Mouse (Mus musculus) hindbrain, embryonic 16.5 days (tissue): Measurements from ENCODE around the gene Ms4a13. TPM values are rescaled to one million over a fixed set of nuclear protein-coding genes. Genes with fewer than 3 reads are reported as not detected.
A peak's percentile ranks its signal among the peaks of the same experiment; 100 is the strongest.
"Not testable (repeated sequence)": the region's sequence is repeated elsewhere in the genome, so short reads cannot be mapped to it uniquely, and the experiment has no call there.

ENCODE experiments used
- ATAC-seq: fragments of 200-750 bp; cut with Nextera tagmentation; 2 replicates; pipeline ENCODE4 v1.8.0; 2017; ENCODE audit warnings: moderate TSS enrichment, moderate library complexity
- H3K27ac ChIP-seq: fragments of 300-500 bp; sonication (generic); 2 replicates; pipeline ENCODE4 v1.5.1; 2014; ENCODE audit warnings: low read depth, mild to moderate bottlenecking, control low read depth, low read length, moderate library complexity
- H3K27me3 ChIP-seq: fragments of 300-500 bp; sonication (generic); replicated peaks from 2 replicates; pipeline ENCODE4 v1.6.1; 2014; ENCODE audit warnings: low read length; ENCODE audit not compliant: control insufficient read depth, insufficient read depth
- H3K36me3 ChIP-seq: fragments of 300-500 bp; sonication (generic); 2 replicates; pipeline ENCODE4 v1.6.1; 2014; ENCODE audit warnings: mild to moderate bottlenecking, low read length, moderate library complexity, mixed read lengths; ENCODE audit not compliant: control insufficient read depth, insufficient read depth
- H3K4me1 ChIP-seq: fragments of 300-500 bp; sonication (generic); 2 replicates; pipeline ENCODE4 v1.6.1; 2014; ENCODE audit warnings: low read depth, low read length; ENCODE audit not compliant: control insufficient read depth, insufficient read depth
- H3K4me2 ChIP-seq: fragments of 300-500 bp; sonication (generic); 2 replicates; pipeline ENCODE4 v1.6.1; 2014; ENCODE audit warnings: mild to moderate bottlenecking, low read length, control low read depth, moderate library complexity
- H3K4me3 ChIP-seq: fragments of 300-500 bp; sonication (generic); 2 replicates; pipeline ENCODE4 v1.5.1; 2014; ENCODE audit warnings: mild to moderate bottlenecking, low read length, control low read depth, moderate library complexity
- H3K9ac ChIP-seq: fragments of 300-500 bp; sonication (generic); 2 replicates; pipeline ENCODE4 v1.6.1; 2014; ENCODE audit warnings: low read depth, mild to moderate bottlenecking, control low read depth, low read length, moderate library complexity
- H3K9me3 ChIP-seq: fragments of 300-500 bp; sonication (generic); 2 replicates; pipeline ENCODE4 v1.6.1; 2014; ENCODE audit warnings: mild to moderate bottlenecking, low read length, moderate library complexity; ENCODE audit not compliant: control insufficient read depth
- WGBS: fragments of 180-500 bp; shearing (Covaris S2); extraction: QIAGEN DNeasy Blood & Tissue Kit; methylation state at CpG from one replicate; pipeline ENCODE4 v1.1.7; 2014; 5-methylcytosine and 5-hydroxymethylcytosine counted together
- polyA plus RNA-seq: library from polyadenylated mRNA; unstranded; fragments of >200 nt; fragmentation: Nextera tagmentation; extraction: Ambion mirVana; gene quantifications from 2 replicates; pipeline ENCODE4 v1.2.1, GENCODE M21; 2015

Gene Ms4a13
- polyA plus RNA-seq, 1 experiment from 2014 or later, result not detected

DNA sequence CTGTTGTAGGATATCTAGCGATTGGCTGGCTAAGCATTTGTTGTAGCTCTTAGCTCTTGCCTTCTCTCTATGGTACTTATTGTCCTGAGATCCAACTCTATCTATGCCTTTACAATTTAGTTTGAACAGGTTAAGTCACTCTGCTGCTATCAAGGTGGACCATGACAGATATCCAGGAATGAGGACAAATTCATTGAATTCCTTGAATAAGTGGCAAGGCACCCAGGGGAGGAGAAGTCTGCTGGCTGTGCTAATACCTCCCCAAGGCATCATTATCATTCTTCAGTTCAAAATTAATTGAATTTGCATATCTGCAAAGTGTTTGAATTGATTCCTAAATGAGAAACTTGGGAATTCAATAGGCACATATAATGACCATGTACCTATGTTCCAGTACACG is 19.1 kb downstream of the Ms4a13 start:
- peak; percentile 68; the same call in 1 of the 2 replicates for ATAC-seq
- no peaks in the 10 kb centered on the region for H3K9me3 ChIP-seq
- no peaks in the 10 kb centered on the region for H3K4me1 ChIP-seq
- no peaks in the 10 kb centered on the region for H3K27me3 ChIP-seq
- H3K9ac ChIP-seq, result no peak overlapping the region
- no peak overlapping the region for H3K4me3 ChIP-seq
- H3K4me2 ChIP-seq, result no peak overlapping the region
- WGBS, result 55% methylated on average over 2 of the region's 2 CpGs
- H3K27ac ChIP-seq, result no peak overlapping the region
- no peaks in the 10 kb centered on the region for H3K36me3 ChIP-seq

DNA sequence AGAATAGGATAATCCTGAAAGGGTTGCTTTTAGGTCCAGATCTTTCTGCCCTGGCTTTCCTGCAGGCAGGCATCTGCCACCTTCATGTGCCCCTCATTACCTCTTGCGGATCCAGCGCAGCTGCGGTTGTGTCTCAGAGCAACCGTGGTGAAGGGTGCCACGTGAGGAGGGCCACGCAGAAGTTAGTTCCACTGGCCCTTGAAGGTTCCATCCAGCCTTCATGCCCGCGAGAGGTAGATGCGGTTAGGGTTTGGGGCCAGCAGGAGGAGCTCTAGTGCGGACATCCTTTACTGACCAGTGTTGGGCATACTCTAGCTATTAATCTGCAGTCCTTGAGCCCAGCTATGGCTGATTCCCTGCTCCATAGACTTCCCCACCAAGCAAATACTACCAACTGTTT is 31.4 kb downstream of the Ms4a13 start, which contains the start of gene 1700025F22Rik:
TSS of gene 1700025F22Rik (minus strand) at position 149 of the 400 bp plus-strand sequence.
- Histone ChIP-seq H3K4me2 (no peak within 1 kb of the TSS), H3K4me3 (no peak within 1 kb of the TSS), H3K27ac (no peak within 1 kb of the TSS), H3K36me3 (no peaks in the 10 kb centered on the region), H3K27me3 (no peaks in the 10 kb centered on the region), H3K9ac (no peak within 1 kb of the TSS), H3K9me3 (no peaks in the 10 kb centered on the region), H3K4me1 (no peaks in the 10 kb centered on the region)
- ATAC-seq, result no peak
- 41% methylated on average over 10 of the region's 10 CpGs for WGBS

DNA sequence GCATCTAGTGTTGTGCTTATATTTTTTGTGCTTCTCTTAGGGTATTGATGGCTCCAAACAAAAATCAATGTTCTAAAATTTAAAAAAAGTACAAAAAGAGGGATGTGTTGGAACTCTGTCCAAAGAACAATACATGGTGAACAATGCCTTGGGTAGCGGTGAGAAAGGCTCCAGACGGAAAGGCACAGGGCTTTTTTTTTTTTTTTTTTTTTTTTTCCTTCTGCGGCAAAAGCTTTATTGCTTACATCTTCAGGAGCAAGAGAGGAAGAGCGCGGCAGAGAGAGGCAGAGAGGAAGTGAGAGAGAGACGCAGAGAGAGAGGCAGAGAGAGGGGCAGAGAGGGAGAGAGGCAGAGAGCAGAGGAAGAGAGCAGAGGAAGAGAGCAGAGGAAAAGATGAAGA is 38.6 kb downstream of the Ms4a13 start:
- ATAC-seq, H3K4me1 ChIP-seq, H3K4me2 ChIP-seq, H3K9ac ChIP-seq, H3K4me3 ChIP-seq, H3K27me3 ChIP-seq, H3K36me3 ChIP-seq, H3K9me3 ChIP-seq, H3K27ac ChIP-seq: not testable (repeated sequence)
- 78% methylated on average over 6 of the region's 6 CpGs for WGBS

DNA sequence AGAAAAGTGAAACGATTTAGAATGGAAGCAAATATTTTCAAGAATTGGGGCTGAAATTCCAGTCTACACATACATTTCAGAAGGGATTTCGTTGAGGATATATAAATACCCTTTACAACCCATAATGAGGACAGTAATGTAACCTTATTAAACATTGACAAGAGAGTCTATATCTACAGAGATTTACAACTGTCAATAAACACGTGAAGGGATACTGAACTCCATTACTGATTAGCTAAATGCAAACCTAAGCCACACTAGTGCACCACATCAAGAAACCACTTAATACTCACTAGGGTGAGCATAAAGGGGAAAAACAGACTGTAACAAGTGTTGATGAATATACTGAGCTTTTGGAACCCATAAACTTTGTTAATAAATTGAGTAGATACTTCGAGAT is 61.2 kb downstream of the Ms4a13 start:
- 74% methylated on average over 4 of the region's 4 CpGs for WGBS
- no peaks in the 10 kb centered on the region for H3K9me3 ChIP-seq
- no peak overlapping the region for H3K4me2 ChIP-seq
- H3K27me3 ChIP-seq, result no peaks in the 10 kb centered on the region
- no peaks in the 10 kb centered on the region for H3K4me1 ChIP-seq
- H3K4me3 ChIP-seq, result no peak overlapping the region
- H3K36me3 ChIP-seq, result no peaks in the 10 kb centered on the region
- no peak overlapping the region for H3K9ac ChIP-seq
- ATAC-seq, result no peak
- H3K27ac ChIP-seq, result no peak overlapping the region

DNA sequence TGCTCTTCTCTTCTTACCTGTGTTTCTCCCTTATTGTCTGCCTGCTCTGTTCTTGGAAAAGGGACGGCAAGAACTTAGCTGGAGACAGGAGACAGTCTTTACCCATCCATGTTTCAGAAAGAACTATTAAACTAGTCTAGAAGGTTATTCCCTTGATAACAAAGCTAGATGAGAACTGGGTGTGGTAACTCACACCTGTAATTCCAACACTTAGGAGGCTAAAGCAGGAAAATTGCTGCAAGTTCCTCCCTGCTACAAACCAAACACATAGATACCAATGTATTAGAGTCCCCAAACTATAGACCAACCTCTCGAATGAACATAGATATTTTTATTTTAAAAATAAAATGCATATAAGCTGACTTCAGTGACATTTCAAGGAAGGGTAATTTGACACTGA is 61.7 kb downstream of the Ms4a13 start:
- WGBS, result 90% methylated on average over 2 of the region's 2 CpGs
- Histone ChIP-seq H3K4me2 (no peak overlapping the region), H3K27ac (no peak overlapping the region), H3K4me3 (no peak overlapping the region), H3K36me3 (no peaks in the 10 kb centered on the region), H3K27me3 (no peaks in the 10 kb centered on the region), H3K9me3 (no peaks in the 10 kb centered on the region), H3K9ac (no peak overlapping the region), H3K4me1 (no peaks in the 10 kb centered on the region)
- ATAC-seq, result no peak

DNA sequence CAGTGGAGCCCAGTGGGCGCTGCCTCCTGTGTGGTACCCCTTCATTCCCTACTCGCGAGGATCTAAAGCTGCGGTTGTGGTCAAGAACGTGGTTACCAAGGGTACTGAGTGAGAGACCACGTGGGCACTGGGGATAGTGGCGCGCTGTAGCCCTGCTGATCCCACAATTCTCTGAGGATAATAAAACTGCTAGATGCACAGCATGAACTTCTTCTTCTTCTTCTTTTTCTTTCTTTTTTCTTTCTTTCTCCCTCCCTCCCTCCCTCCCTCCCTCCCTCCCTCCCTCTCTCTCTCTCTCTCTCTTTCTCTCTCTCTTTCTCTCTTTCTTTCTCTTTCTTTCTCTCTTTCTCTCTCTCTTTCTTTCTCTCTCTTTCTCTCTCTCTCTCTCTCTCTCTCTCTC is 65.8 kb downstream of the Ms4a13 start, which contains the start of gene 1700017D01Rik:
TSS of gene 1700017D01Rik (minus strand) at position 101 of the 400 bp plus-strand sequence.
- not testable (repeated sequence) for H3K27me3 ChIP-seq
- 83% methylated on average over 8 of the region's 8 CpGs for WGBS

DNA sequence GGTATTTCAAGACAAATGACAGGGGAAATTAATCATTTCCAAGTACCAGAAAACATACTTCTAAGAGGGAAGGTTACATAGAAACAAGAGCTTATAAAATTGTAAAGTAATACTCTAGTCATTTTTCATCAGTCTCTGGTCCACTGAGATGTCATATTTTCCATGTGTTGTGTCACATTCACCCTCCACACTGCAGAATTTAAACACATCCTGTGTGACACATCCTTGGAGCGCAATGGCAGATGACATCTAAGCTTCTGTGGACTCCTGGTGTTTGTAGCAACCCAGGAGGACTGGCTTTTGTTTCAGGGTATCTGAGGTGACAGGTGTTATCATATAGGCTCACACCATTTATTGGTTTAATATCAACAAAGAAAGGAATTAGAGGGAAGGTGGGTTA is 66.8 kb downstream of the Ms4a13 start:
- Histone ChIP-seq H3K9ac (no peak overlapping the region), H3K27ac (no peak overlapping the region), H3K9me3 (peaks cover 3% of the 10 kb centered on the region), H3K27me3 (no peaks in the 10 kb centered on the region), H3K4me2 (no peak overlapping the region), H3K36me3 (no peaks in the 10 kb centered on the region), H3K4me3 (no peak overlapping the region), H3K4me1 (no peaks in the 10 kb centered on the region)
- 97% methylated on average over 1 of the region's 1 CpGs for WGBS
- no peak for ATAC-seq

More for the DNA sequence above, 65.8 kb downstream of the Ms4a13 start, which contains the start of gene 1700017D01Rik:
- not testable (repeated sequence) for H3K9me3 ChIP-seq, H3K4me1 ChIP-seq, ATAC-seq, H3K4me2 ChIP-seq, H3K36me3 ChIP-seq, H3K27ac ChIP-seq, H3K4me3 ChIP-seq, H3K9ac ChIP-seq

DNA sequence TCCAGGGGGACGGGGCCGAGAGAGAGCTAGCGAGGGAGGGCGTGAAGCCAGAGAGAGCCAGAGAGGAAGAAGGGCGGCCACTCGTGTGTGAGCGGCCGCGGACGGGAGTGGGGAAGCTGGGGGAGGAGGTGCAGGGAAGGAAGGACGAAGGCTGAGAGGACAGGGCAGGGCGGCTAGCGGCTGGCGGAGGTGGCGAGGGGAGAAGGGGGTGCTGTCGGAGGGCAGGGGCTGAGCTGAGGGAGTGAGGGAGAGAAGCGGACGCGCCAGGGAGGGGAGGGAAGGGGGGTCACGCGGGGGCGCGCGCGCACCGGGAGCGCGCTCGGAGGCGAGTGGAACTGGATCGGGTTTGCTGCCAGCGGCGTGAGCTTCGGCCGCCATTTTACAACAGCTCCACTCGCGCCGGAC is 75.5 kb downstream of the Ms4a13 start:
- not testable (repeated sequence) for H3K27ac ChIP-seq, H3K36me3 ChIP-seq, H3K4me1 ChIP-seq, H3K27me3 ChIP-seq, H3K9me3 ChIP-seq
- peak; percentile 99 for ATAC-seq
- peak overlapping the region; percentile 52 for H3K4me2 ChIP-seq
- H3K9ac ChIP-seq, result peak overlapping the region; percentile 54
- under 1% methylated on average over 14 of the region's 38 CpGs for WGBS
- peak overlapping the region; percentile 42 for H3K4me3 ChIP-seq
